Mouse (Mus musculus): Measurements from ENCODE around the gene Sorcs3. TPM values are rescaled to one million over a fixed set of nuclear protein-coding genes. Genes with fewer than 3 reads are reported as not detected.

The Sorcs3 gene
- polyA plus RNA-seq, 1 experiment from 2014 or later = 0.06 TPM

DNA sequence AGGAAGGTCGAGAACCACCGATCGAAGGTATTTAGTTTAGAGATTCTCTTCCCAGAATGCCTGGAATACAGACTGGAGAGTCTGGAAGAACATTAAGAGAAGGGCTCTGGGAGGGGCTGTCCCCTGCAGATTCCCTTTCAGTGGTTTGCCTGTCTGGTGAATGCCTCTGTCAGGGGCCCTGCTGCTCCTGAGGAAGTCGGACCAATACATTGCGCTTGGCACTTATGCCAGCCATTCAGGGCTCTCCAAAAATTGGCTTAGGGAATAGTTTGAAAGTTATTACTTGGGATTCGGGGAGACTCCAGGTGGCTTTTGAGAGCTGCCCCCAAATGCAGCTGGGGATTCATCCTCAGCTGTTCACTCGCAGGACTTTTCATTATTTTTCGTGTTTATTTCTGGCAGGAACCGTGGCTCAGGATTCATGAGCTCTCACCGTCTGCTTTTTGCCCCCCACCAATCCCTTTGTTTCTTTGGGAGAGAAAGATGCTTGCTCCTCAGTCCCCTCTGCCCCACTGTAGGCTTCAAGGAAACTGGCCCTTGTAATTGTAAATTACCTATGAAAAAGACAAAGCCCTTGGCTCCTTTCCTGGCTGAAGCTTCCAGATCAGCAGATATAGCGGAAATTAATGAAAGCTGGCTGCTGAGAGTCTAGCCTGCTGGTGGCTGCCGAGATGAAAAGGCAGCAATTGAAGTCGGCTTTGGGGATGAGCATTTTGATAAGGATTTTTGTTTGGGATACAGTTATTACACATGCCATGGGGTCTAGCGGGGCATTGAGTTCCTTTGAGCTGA is 94.8 kb downstream of the Sorcs3 start:
- Histone ChIP-seq H3K9me3 (ENCODE audit: low read length) (no peaks in the 10 kb centered on the region), H3K4me3 (ENCODE audit: low read depth, low read length) (no peak overlapping the region), H3K36me3 (replicated peaks; ENCODE audit: insufficient read depth, low read length) (no peaks in the 10 kb centered on the region), H3K27me3 (ENCODE audit: insufficient read depth, low read length) (no peaks in the 10 kb centered on the region), H3K4me2 (ENCODE audit: low read depth, low read length) (no peak overlapping the region), H3K27ac (ENCODE audit: low read depth) (no peak overlapping the region), H3K4me1 (ENCODE audit: insufficient read depth) (no peaks in the 10 kb centered on the region), H3K9ac (replicated peaks) (no peak overlapping the region)
- TF ChIP-seq CTCF (IDR thresholded peaks at IDR 0.05; ENCODE audit: low read depth) = no peak
- no peak for TF ChIP-seq EP300 (IDR thresholded peaks at IDR 0.05; ENCODE audit: low read depth)
- no peak for DNase-seq
- ATAC-seq = no peak
- WGBS (ENCODE audit: insufficient replicate concordance) = 64% methylated on average over 14 of the region's 14 CpGs

DNA sequence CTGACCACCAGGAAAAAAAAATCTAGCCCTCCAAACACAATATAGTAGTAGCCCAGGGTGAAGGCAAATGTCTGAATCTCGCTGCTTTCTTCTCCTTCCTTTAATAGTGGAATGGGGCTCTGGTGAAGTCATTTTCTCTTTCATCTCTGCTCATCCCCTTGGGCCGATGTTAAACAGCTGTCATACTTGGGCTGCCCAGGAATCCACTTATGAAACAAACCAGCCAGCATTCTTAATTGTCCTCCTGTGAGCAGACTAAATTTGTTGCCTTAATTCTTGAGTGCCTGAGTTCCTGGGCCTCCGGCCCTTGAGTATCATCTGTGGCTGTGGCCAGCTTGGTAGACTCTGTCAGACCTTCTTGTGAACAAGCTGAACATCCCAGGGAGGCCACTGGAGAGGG is 95.5 kb downstream of the Sorcs3 start:
- Histone ChIP-seq H3K9me3 (ENCODE audit: low read length) (no peaks in the 10 kb centered on the region), H3K9ac (replicated peaks) (no peak overlapping the region), H3K4me3 (ENCODE audit: low read depth, low read length) (no peak overlapping the region), H3K4me1 (ENCODE audit: insufficient read depth) (no peaks in the 10 kb centered on the region), H3K4me2 (ENCODE audit: low read depth, low read length) (no peak overlapping the region), H3K27me3 (ENCODE audit: insufficient read depth, low read length) (no peaks in the 10 kb centered on the region), H3K36me3 (replicated peaks; ENCODE audit: insufficient read depth, low read length) (no peaks in the 10 kb centered on the region), H3K27ac (ENCODE audit: low read depth) (no peak overlapping the region)
- no peak for DNase-seq
- WGBS (ENCODE audit: insufficient replicate concordance) = 63% methylated on average over 3 of the region's 3 CpGs
- TF ChIP-seq EP300 (IDR thresholded peaks at IDR 0.05; ENCODE audit: low read depth) (no peak), CTCF (IDR thresholded peaks at IDR 0.05; ENCODE audit: low read depth) (no peak)
- ATAC-seq = no peak

DNA sequence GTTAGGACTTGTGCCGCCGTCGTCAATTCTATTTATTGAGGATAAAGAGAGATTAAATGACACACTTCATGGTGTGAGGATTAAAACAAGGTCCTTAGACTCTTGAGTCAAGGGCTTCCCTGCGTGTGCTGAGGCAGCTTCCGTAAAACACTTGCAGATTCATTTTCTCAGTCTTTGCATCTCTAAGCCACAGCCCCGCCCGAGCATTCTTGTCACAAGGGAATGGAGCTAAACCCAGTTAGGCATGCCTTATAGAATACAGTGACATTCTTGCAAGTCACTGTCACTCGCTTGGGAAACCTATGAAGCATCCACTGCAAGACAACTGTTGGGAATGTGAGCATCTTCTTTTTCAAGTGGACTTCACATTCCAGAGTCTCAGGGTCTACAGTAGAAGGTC is 102.5 kb downstream of the Sorcs3 start:
- Histone ChIP-seq H3K4me1 (ENCODE audit: insufficient read depth) (no peaks in the 10 kb centered on the region), H3K27ac (ENCODE audit: low read depth) (no peak overlapping the region), H3K9me3 (ENCODE audit: low read length) (no peaks in the 10 kb centered on the region), H3K4me3 (ENCODE audit: low read depth, low read length) (no peak overlapping the region), H3K27me3 (ENCODE audit: insufficient read depth, low read length) (no peaks in the 10 kb centered on the region), H3K9ac (replicated peaks) (no peak overlapping the region), H3K4me2 (ENCODE audit: low read depth, low read length) (no peak overlapping the region), H3K36me3 (replicated peaks; ENCODE audit: insufficient read depth, low read length) (no peaks in the 10 kb centered on the region)
- DNase-seq = no peak
- ATAC-seq = no peak
- 82% methylated on average over 8 of the region's 8 CpGs for WGBS (ENCODE audit: insufficient replicate concordance)
- TF ChIP-seq EP300 (IDR thresholded peaks at IDR 0.05; ENCODE audit: low read depth) = no peak
- TF ChIP-seq CTCF (IDR thresholded peaks at IDR 0.05; ENCODE audit: low read depth) = no peak

DNA sequence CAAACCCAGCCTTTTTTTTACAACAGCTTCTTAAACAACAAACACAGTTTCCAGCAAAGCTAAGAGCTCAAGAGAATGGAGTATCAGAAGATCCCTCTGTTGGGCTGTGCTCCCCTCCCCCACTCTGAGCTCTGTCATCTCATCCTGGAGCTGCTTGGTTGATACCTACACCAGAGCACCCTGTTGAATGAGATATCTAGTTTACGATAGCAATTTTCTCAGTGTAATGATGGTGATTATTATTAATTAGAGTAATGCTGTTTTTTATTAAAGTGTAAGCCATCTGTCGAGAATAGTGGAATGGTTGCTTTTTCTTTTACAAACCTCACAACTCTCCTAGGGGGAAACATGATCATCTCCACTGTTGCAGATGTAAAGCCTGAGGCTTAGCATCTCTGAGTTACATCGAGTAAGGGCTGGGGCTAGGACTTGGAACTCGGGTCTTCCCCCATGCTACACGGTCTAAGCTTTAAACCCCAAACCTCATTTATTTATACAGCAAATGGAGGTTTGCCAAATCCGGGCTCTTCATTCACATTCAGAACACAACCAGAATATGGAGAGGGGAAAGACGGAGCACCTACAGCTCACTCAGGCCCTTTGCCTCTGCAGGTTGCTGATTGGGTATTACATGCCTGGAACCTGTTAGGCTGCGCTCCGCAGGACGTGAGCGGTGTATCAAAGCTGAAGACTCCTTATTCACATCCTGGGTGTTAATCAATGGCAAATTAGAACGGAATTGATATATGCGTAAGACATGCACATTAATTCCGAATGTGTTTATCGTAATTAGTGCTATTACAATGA is 103.9 kb downstream of the Sorcs3 start:
- H3K9me3 ChIP-seq (ENCODE audit: low read length) = no peaks in the 10 kb centered on the region
- TF ChIP-seq EP300 (IDR thresholded peaks at IDR 0.05; ENCODE audit: low read depth) = no peak
- no peak for TF ChIP-seq CTCF (IDR thresholded peaks at IDR 0.05; ENCODE audit: low read depth)
- no peak overlapping the region for H3K9ac ChIP-seq (replicated peaks)
- DNase-seq (no peak), ATAC-seq (no peak)
- no peaks in the 10 kb centered on the region for H3K27me3 ChIP-seq (ENCODE audit: insufficient read depth, low read length)
- 70% methylated on average over 15 of the region's 15 CpGs for WGBS (ENCODE audit: insufficient replicate concordance)
- no peak overlapping the region for H3K4me2 ChIP-seq (ENCODE audit: low read depth, low read length)
- no peaks in the 10 kb centered on the region for H3K36me3 ChIP-seq (replicated peaks; ENCODE audit: insufficient read depth, low read length)
- no peak overlapping the region for H3K27ac ChIP-seq (ENCODE audit: low read depth)
- H3K4me3 ChIP-seq (ENCODE audit: low read depth, low read length) = no peak overlapping the region
- no peaks in the 10 kb centered on the region for H3K4me1 ChIP-seq (ENCODE audit: insufficient read depth)

DNA sequence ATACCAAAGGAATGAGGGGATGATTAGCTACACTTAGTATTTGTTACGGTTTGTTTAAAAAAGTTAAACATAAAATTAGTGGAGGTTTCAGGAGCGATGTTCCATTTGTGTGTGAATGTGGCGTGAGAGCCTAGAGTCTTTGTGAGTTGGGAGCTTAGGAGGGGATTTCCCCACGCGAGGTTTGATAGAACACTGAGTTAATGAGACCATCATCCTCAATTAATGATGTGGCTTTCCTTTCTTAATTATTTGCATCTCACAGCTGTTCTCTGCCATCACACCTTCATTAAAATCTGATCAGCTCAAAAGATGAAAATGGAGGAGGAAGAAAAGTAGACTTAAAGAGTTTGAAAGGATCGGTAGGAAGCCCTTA is 104.5 kb downstream of the Sorcs3 start:
- TF ChIP-seq EP300 (IDR thresholded peaks at IDR 0.05; ENCODE audit: low read depth) (no peak), CTCF (IDR thresholded peaks at IDR 0.05; ENCODE audit: low read depth) (no peak)
- H3K9ac ChIP-seq (replicated peaks) = no peak overlapping the region
- no peak overlapping the region for H3K4me2 ChIP-seq (ENCODE audit: low read depth, low read length)
- no peaks in the 10 kb centered on the region for H3K27me3 ChIP-seq (ENCODE audit: insufficient read depth, low read length)
- ATAC-seq (no peak), DNase-seq (no peak)
- WGBS (ENCODE audit: insufficient replicate concordance) = 82% methylated on average over 6 of the region's 6 CpGs
- H3K4me1 ChIP-seq (ENCODE audit: insufficient read depth) = no peaks in the 10 kb centered on the region
- no peaks in the 10 kb centered on the region for H3K36me3 ChIP-seq (replicated peaks; ENCODE audit: insufficient read depth, low read length)
- H3K27ac ChIP-seq (ENCODE audit: low read depth) = no peak overlapping the region
- H3K4me3 ChIP-seq (ENCODE audit: low read depth, low read length) = no peak overlapping the region
- H3K9me3 ChIP-seq (ENCODE audit: low read length) = no peaks in the 10 kb centered on the region

DNA sequence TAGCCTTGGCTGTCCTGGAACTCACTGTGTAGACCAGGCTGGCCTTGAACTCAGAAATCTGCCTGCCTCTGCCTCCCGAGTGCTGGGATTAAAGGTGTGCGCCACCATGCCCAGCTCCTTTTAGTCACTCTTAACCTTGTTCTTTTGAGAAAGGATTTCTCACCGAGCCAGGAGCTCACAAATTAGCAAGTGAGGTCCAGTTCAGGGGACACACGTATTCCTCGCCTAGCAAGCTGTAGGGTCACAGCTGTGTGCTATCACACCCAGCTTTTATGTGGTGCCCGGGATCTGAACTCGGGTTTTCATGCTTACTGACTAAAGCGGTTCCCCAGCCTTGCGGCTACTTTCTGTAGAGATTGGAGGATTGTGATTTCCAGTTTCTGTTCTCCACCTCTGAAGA is 108.0 kb downstream of the Sorcs3 start:
- Histone ChIP-seq H3K4me3 (ENCODE audit: low read depth, low read length) (no peak overlapping the region), H3K36me3 (replicated peaks; ENCODE audit: insufficient read depth, low read length) (no peaks in the 10 kb centered on the region), H3K4me1 (ENCODE audit: insufficient read depth) (no peaks in the 10 kb centered on the region), H3K9ac (replicated peaks) (no peak overlapping the region), H3K27me3 (ENCODE audit: insufficient read depth, low read length) (no peaks in the 10 kb centered on the region), H3K4me2 (ENCODE audit: low read depth, low read length) (no peak overlapping the region), H3K27ac (ENCODE audit: low read depth) (no peak overlapping the region), H3K9me3 (ENCODE audit: low read length) (no peaks in the 10 kb centered on the region)
- TF ChIP-seq CTCF (IDR thresholded peaks at IDR 0.05; ENCODE audit: low read depth) (no peak), EP300 (IDR thresholded peaks at IDR 0.05; ENCODE audit: low read depth) (no peak)
- 83% methylated on average over 9 of the region's 9 CpGs for WGBS (ENCODE audit: insufficient replicate concordance)
- ATAC-seq (no peak), DNase-seq (no peak)
